11 mouse cellular contexts compared by ENCODE assay signal in the genomic region with DNA sequence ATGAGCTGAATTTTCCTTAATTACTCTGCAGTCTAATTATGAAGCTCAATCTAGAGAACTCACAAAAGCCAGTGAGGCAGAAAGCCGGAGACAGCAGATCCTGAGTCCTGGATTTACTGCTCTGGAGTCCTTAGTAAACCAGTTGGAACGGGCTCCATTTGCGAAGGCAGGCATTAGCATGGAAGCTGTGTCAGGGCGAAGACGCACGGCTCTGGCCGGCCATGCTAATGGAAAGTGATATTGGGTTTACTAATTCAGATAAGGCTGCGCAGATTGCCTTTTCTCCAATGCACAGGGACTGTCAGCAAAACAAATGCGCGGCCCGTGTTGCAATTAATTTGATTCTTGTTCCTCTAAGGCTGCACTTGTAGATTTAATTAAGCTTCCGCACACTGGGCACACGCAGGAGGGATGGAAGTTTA.
DNase-seq lines count a peak whose midpoint lies in the region; ATAC-seq lines count a peak whose summit lies in the region.
"Had no signal": no experiment of that assay in that cellular context is flagged by ENCODE, and none has a peak within 500 bp of the region (broad histone marks: within the 10 kb centered on the region; RNA-seq: fewer than 3 reads in every experiment).

No protein-coding gene starts in this region.

- peak overlapping the region; percentile 15; the same call in 1 of the 2 replicates for H3K27ac ChIP-seq in midbrain, embryonic 12.5 days (replicated peaks)
- H3K27ac ChIP-seq: heart, embryonic 10.5 days; lung, embryonic 15.5 days had no signal

- H3K9ac ChIP-seq in midbrain, embryonic 12.5 days (replicated peaks) = no peak overlapping the region
- H3K9ac ChIP-seq: lung, embryonic 15.5 days had no signal

- no peaks in the 10 kb centered on the region for H3K36me3 ChIP-seq in midbrain, embryonic 12.5 days
- H3K36me3 ChIP-seq: heart, embryonic 10.5 days; lung, embryonic 15.5 days had no signal

- peak; percentile 62; the same call in 1 of the 2 replicates for ATAC-seq in midbrain, embryonic 12.5 days (ENCODE audit: low FRiP score, low read depth)
- ATAC-seq in monocyte, adult 5-6 weeks (replicated peaks; ENCODE audit: insufficient number of reproducible peaks, low FRiP score, low TSS enrichment, poor library complexity, severe bottlenecking) = no peak

- H3K4me3 ChIP-seq in midbrain, embryonic 12.5 days = no peak overlapping the region
- H3K4me3 ChIP-seq: heart, embryonic 10.5 days; lung, embryonic 15.5 days had no signal

- 78% methylated on average over 13 of the region's 13 CpGs for WGBS in midbrain, embryonic 12.5 days

- no peaks in the 10 kb centered on the region for H3K27me3 ChIP-seq in midbrain, embryonic 12.5 days
- H3K27me3 ChIP-seq: lung, embryonic 15.5 days had no signal

- peaks cover 7% of the 10 kb centered on the region; the same call in 1 of the 2 replicates for H3K4me1 ChIP-seq in midbrain, embryonic 12.5 days
- H3K4me1 ChIP-seq: heart, embryonic 10.5 days; lung, embryonic 15.5 days had no signal

- intact Hi-C loops in left cerebral cortex, postnatal 14 days (cut with DNase I) = no loop called here

- DNase-seq in adrenal gland, adult 8-10 months = peak; percentile 7
- no peak for DNase-seq in adrenal gland, adult 18-20 months (ENCODE audit: low spot score in 2 of 2)
- DNase-seq in left cerebral cortex, postnatal 14 days (ENCODE audit: low spot score in 2 of 2) = peak; percentile 6 to 18
- DNase-seq in left cerebral cortex, adult 11 months (ENCODE audit: low spot score) = no peak
- DNase-seq in right cerebral cortex, postnatal 10 days (ENCODE audit: low spot score in 2 of 2) = peak; percentile 44 to 49
- no peak for DNase-seq in urinary bladder, postnatal 10 days (ENCODE audit: low spot score)
- DNase-seq: cerebellum, adult 9-11 months had no signal

- H3K4me2 ChIP-seq in midbrain, embryonic 12.5 days (replicated peaks) = no peak overlapping the region
- H3K4me2 ChIP-seq: lung, embryonic 15.5 days had no signal

- H3K9me3 ChIP-seq in midbrain, embryonic 12.5 days = no peaks in the 10 kb centered on the region
- H3K9me3 ChIP-seq: heart, embryonic 10.5 days; lung, embryonic 15.5 days had no signal

Comparison
In these comparisons a context has a peak if more than half of its experiments do, and no peak if none do; other contexts are left out.
1. DNase-seq: peak in adrenal gland, adult 8-10 months (single experiment), left cerebral cortex, postnatal 14 days (2 of 2) and right cerebral cortex, postnatal 10 days (2 of 2); none in adrenal gland, adult 18-20 months (0 of 2), left cerebral cortex, adult 11 months (single experiment) and urinary bladder, postnatal 10 days (single experiment).